Mouse (Mus musculus) G1E (cell line): Measurements from ENCODE around the gene Nek8.

Source experiments
- CTCF ChIP-seq: IDR thresholded peaks from 2 replicates; pipeline ENCODE4 v1.5.1; 2012; ENCODE audit warnings: low read depth, low read length, inconsistent platforms, mixed read lengths
- POLR2AphosphoS5 ChIP-seq: IDR thresholded peaks from 2 replicates; pipeline ENCODE4 v1.6.1; 2012; ENCODE audit warnings: low read depth, low read length, inconsistent platforms; ENCODE audit not compliant: insufficient replicate concordance

DNA sequence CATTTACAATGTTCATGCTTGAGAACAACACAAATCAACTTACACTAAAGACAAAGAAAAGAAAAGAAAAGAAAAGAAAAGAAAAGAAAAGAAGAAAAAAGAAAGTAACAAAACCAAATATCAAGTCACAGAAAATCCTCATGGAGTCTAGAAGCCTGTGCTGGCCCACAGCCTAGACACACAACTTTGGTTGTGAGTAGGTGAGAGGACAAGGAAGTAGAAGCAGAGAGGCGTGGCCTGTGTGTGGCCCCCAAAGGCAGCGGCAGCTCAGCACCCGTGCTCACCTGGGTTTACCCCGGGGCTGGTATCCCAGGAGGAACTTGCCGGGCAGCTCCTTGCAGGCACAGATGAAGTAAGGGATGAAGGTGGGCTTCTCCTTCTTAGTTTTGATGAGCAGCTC lies 35.0 kb upstream of the Nek8 start:
- TF ChIP-seq CTCF (no peak), POLR2AphosphoS5 (no peak)
